Mouse (Mus musculus): ENCODE measurements around the gene Prkn.

- TF ChIP-seq GATA1 (IDR thresholded peaks at IDR 0.05; ENCODE audit: borderline replicate concordance, low read length) = no peak
- no peak for TF ChIP-seq FLI1 (IDR thresholded peaks at IDR 0.05; ENCODE audit: low read length)
Observed at GRCm38 (mm10) chr17:11538826-11539225, 698.6 kb downstream of the Prkn start.
